Mouse (Mus musculus) ovary, adult 2 months (tissue): ENCODE results near the gene Ppef2. TPM values are rescaled to one million over a fixed set of nuclear protein-coding genes. Genes with fewer than 3 reads are reported as not detected.

Experiments used
- polyA plus RNA-seq: library from polyadenylated mRNA; depleted of rRNA; stranded (reverse); fragments of >200 nt; gene quantifications from 2 replicates; pipeline ENCODE4 v1.2.3, GENCODE M21; 2012; rRNA removed

Ppef2 gene
- 2.0 and 2.2 TPM in 2 replicates for polyA plus RNA-seq

DNA sequence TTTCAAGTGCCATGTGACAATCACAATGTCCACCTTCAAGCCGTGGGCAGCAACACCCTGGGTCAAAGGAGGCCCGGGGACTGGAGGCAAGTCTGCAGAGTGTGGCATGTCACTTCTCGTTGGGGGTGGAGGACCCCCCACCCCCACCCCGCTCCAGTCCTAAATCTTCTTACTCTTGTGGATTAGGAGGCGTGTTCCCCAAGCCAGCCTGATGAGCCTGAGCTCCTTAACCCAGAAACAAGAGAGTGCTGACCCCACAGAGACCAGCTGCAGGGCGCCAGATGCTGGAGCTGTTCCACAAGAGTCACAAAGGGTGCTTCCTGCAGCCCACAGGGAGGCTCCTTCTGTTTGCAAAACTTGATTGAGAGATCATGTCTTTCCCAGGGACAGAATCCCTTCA lies at the start of gene Ppef2:
Ppef2 (minus strand) TSS at position 61 of the 400 bp plus-strand sequence.

DNA sequence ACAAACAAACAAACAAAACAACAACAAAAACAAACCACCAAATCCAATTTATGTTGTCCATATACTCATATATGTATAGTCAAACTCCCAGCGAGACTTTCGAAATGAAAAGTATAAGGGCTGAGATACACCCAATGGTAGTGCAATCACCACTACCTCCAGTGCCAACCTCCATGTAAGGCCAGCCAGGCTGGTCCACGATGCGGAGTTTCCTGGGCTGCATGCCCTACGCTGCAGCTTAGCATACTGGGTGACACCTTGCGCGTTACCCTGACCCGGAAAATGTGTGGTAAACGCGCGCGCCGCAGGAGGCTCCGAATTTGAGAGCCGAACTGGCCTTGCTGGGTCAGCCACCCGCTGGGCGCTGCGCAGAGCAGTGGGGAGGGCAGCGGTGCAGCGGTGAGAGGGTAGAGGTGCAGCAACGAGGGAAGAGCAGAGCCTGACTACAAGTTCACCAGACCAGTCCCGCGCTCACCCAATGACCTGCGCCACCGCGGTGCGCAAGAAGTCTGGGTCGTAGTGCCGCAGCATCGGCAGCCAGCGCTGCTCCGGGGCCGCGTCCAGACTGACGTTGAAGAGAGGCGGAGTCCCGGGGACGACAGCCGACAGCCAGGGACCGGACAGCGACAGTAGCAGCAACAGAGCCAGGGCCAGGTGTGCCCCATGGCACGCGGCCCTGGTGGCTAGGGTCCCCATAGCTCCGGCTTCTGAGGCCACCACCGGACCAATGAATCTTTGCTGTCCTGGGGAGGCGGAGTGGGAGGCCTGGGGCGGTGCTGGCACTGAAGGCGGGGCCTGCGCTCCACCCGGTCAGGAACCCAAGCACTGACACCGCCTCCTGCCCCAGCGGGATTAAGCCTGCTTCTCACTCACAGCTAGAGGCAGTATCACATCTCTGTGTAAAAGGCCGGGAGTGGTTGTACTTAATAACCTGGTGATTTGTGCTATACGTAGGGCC lies 21.6 kb upstream of the Ppef2 start, which contains the start of gene Naaa:
Naaa (minus strand) TSS at position 734 of the 958 bp plus-strand sequence.

DNA sequence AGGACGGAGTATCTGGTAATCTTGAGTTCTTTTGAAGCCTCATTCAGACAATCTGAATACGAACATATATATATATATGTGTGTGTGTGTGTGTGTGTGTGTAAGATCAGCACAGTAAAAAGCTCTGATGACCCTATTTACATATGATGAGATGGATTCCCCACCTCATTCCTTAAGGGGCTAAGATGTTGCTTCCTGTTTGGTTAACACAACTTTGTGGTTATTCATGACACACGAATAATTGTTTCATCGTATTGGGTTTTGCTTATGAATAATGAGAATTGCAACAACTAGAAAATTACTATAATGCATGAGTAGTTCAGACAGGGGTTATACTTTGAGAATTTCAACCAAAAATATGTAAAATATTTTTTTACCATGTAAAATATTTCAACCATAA lies 40.8 kb downstream of the Ppef2 start, which contains the start of gene U90926:
U90926 (minus strand) TSS at position 101 of the 400 bp plus-strand sequence.

Other genes with a start within 250 kb of the Ppef2 start
- 1.5 and 1.7 TPM in 2 replicates for gene Cdkl2, start 212.4 kb downstream of the Ppef2 start, polyA plus RNA-seq
- gene G3bp2, start 172.6 kb downstream of the Ppef2 start, polyA plus RNA-seq: 12.3 and 14.3 TPM in 2 replicates
- 29.4 and 36.8 TPM in 2 replicates for gene Uso1, start 118.3 kb downstream of the Ppef2 start, polyA plus RNA-seq
- gene U90926, start 40.9 kb downstream of the Ppef2 start, polyA plus RNA-seq: not detected in 2 replicates
- gene Naaa, start 21.9 kb upstream of the Ppef2 start, polyA plus RNA-seq: 62.5 and 106 TPM in 2 replicates
- 14.7 and 14.9 TPM in 2 replicates for gene Sdad1, start 54.2 kb upstream of the Ppef2 start, polyA plus RNA-seq
- gene Cxcl9, start 71.8 kb upstream of the Ppef2 start, polyA plus RNA-seq: 2.7 and 3.0 TPM in 2 replicates
- 4.9 and 5.2 TPM in 2 replicates for gene Art3, start 75.5 kb upstream of the Ppef2 start, polyA plus RNA-seq
- 6.1 and 7.6 TPM in 2 replicates for gene Cxcl10, start 92.6 kb upstream of the Ppef2 start, polyA plus RNA-seq
- 9.6 and 23.6 TPM in 2 replicates for gene Nup54, start 178.9 kb upstream of the Ppef2 start, polyA plus RNA-seq